Mouse (Mus musculus): ENCODE data around the gene Olfr710.
"Not testable (repeated sequence)": the region's sequence is repeated elsewhere in the genome, so short reads cannot be mapped to it uniquely, and the experiment has no call there.

Gene Olfr710

GRCm38 (mm10) chr7:106948212-106948611, at the start of gene Olfr710:
Gene Olfr710, minus strand, starts transcription at chr7:106948312.
- no peak for DNase-seq

GRCm38 (mm10) chr7:106985236-106985635, 37.1 kb upstream of the Olfr710 start:
- no peak for DNase-seq

- no peak for DNase-seq
Observed at GRCm38 (mm10) chr7:106975353-106975752, 27.2 kb upstream of the Olfr710 start, which contains the start of gene Olfr711. Gene Olfr711, minus strand, starts transcription at chr7:106975453.

- peak; percentile 3 to 5 for DNase-seq
Observed at GRCm38 (mm10) chr7:106967503-106967902, 19.4 kb upstream of the Olfr710 start.

GRCm38 (mm10) chr7:106963837-106964236, 15.7 kb upstream of the Olfr710 start, which contains the start of gene Olfr6:
Gene Olfr6, minus strand, starts transcription at chr7:106963937.
- DNase-seq: no peak

GRCm38 (mm10) chr7:106932119-106932518, 16.0 kb downstream of the Olfr710 start, which contains the start of gene Olfr709-ps1:
Gene Olfr709-ps1, minus strand, starts transcription at chr7:106932219.
- DNase-seq: no peak

GRCm38 (mm10) chr7:106920961-106921360, 27.2 kb downstream of the Olfr710 start:
- DNase-seq: not testable (repeated sequence)

- no peak for DNase-seq
Observed at GRCm38 (mm10) chr7:106907676-106908075, 40.4 kb downstream of the Olfr710 start, which contains the start of gene Olfr1532-ps1. Gene Olfr1532-ps1, plus strand, starts transcription at chr7:106908001.

- not testable (repeated sequence) for DNase-seq
Observed at GRCm38 (mm10) chr7:106901141-106901540, 47.0 kb downstream of the Olfr710 start, which contains the start of gene Olfr707. Gene Olfr707, minus strand, starts transcription at chr7:106901241.

All from kidney, postnatal 36 days (tissue).